ENCODE assay signal across 8 mouse cellular contexts in genomic region chr4:41606784-41607183, GRCm38 (mm10). TPM values are rescaled to one million over a fixed set of nuclear protein-coding genes. Genes with fewer than 3 reads are reported as not detected.
DNase-seq lines count a peak whose midpoint lies in the region; ATAC-seq and TF ChIP-seq lines count a peak whose summit lies in the region.
"Had no signal": no experiment of that assay in that cellular context is flagged by ENCODE, and none has a peak within 500 bp of the region (broad histone marks: within the 10 kb centered on the region; RNA-seq: fewer than 3 reads in every experiment).

No protein-coding gene starts in this region.

- TF ChIP-seq CTCF in lung, adult 2 months (IDR thresholded peaks at IDR 0.05; ENCODE audit: insufficient read depth, low read length): no peak

- intact Hi-C loops in left cerebral cortex, postnatal 4 days (cut with DNase I): no loop called here

- H3K4me1 ChIP-seq in lung, adult 2 months (ENCODE audit: control insufficient read depth, insufficient read depth, low read length): no peaks in the 10 kb centered on the region

- WGBS in lung, adult 2 months: 37% methylated on average over 4 of the region's 4 CpGs

- peak; percentile 30 to 45 for DNase-seq in lung, adult 18-20 months
- no peak for DNase-seq in lung, adult 2 months
- peak; percentile 65 for DNase-seq in adipocyte (ENCODE audit: low spot score)
- DNase-seq in naive thymus-derived CD4-positive, alpha-beta T cell, adult 2 months (ENCODE audit: low read depth): peak; percentile 11
- DNase-seq in left cerebral cortex, postnatal 4 days: no peak
- no peak for DNase-seq in spleen, adult 12 weeks (ENCODE audit: low spot score)

- TF ChIP-seq POLR2A in lung, adult 2 months (IDR thresholded peaks at IDR 0.05; ENCODE audit: borderline replicate concordance, extremely low read depth, low read depth, low read length): no peak

- no peak overlapping the region for H3K4me3 ChIP-seq in lung, adult 2 months (replicated peaks; ENCODE audit: extremely low read depth, low read depth, low read length)
- H3K4me3 ChIP-seq: embryonic facial prominence, embryonic 13.5 days had no signal

- peak; percentile 67 to 85; a peak in 3 of 4 replicates for ATAC-seq in hematopoietic stem cell, adult 5-6 weeks (replicated peaks in 1 of 2; ENCODE audit: insufficient read depth in 1 of 2, low FRiP score in 2 of 2, low TSS enrichment in 1 of 2, low read depth in 1 of 2, poor library complexity in 2 of 2, severe bottlenecking in 2 of 2)

RNA-seq across cellular contexts. Expression of gene Enho, which starts 33.3 kb away (rescaled TPM):
- 36.4 and 48.9 TPM in 2 replicates for polyA plus RNA-seq in lung, adult 2 months (2012; rRNA removed)
- 1.0 and 2.3 TPM in 2 replicates for total RNA-seq in hematopoietic stem cell, adult 5-6 weeks (2017)
- total RNA-seq in left cerebral cortex, postnatal 4 days (2021): 10 to 100 TPM; 70.3 to 78.4 TPM

RNA-seq across cellular contexts. Expression of gene Dnaic1, which starts 37.2 kb away (rescaled TPM):
- polyA plus RNA-seq in lung, adult 2 months (2012; rRNA removed): 8.2 and 10.3 TPM in 2 replicates
- not detected in 2 replicates for total RNA-seq in hematopoietic stem cell, adult 5-6 weeks (2017)
- total RNA-seq in left cerebral cortex, postnatal 4 days (2021): 1 to 10 TPM; 2.1 to 3.7 TPM

RNA-seq across cellular contexts. Expression of gene Fam219a, which starts 37.4 kb away (rescaled TPM):
- polyA plus RNA-seq in lung, adult 2 months (2012; rRNA removed): 63.5 and 94.2 TPM in 2 replicates
- total RNA-seq in hematopoietic stem cell, adult 5-6 weeks (2017): 1.3 and 2.2 TPM in 2 replicates
- total RNA-seq in left cerebral cortex, postnatal 4 days (2021): 100 to 1,000 TPM; 146 to 159 TPM

Comparison
In these comparisons a context has a peak if more than half of its experiments do, and no peak if none do; other contexts are left out.
1. DNase-seq: peak in lung, adult 18-20 months (2 of 2), adipocyte (single experiment) and naive thymus-derived CD4-positive, alpha-beta T cell, adult 2 months (single experiment); none in lung, adult 2 months (single experiment), left cerebral cortex, postnatal 4 days (single experiment) and spleen, adult 12 weeks (single experiment).
2. RNA of gene Enho, which starts 33.3 kb away (total RNA-seq): 70.3 to 78.4 TPM in left cerebral cortex, postnatal 4 days; 1.0 to 2.3 TPM in hematopoietic stem cell, adult 5-6 weeks; every median in the first group is over 10 times any median in the second.
3. RNA of gene Fam219a, which starts 37.4 kb away (total RNA-seq): 146 to 159 TPM in left cerebral cortex, postnatal 4 days; 1.3 to 2.2 TPM in hematopoietic stem cell, adult 5-6 weeks; every median in the first group is over 10 times any median in the second.